Mouse (Mus musculus) heart, postnatal 14 days (tissue): ENCODE data around the gene Cacna1g. TPM values are rescaled to one million over a fixed set of nuclear protein-coding genes. Genes with fewer than 3 reads are reported as not detected.
A peak's percentile ranks its signal among the peaks of the same experiment; 100 is the strongest.

Experiments used
- DNase-seq, 2 experiments: peaks; one replicate each; pipeline ENCODE4 v3.0.0; 2021 to 2022
- intact Hi-C: fragments of 180-260 bp; cut with DNase I; formaldehyde crosslinking; loops from one replicate; pipeline ENCODE4 v1.15.1; 2025
- total RNA-seq, 2 experiments: library from RNA; stranded (reverse); gene quantifications; 2 replicates each; pipeline ENCODE4 v1.2.3; 2021

The Cacna1g gene
- total RNA-seq, 2 experiments from 2014 or later = 27.6 to 28.8 TPM

GRCm38 (mm10) chr11:94451091-94451773 lies 22.8 kb downstream of the Cacna1g start:
- intact Hi-C loops = no loop called here
- peak; percentile 65 to 79 for DNase-seq

GRCm38 (mm10) chr11:94449886-94450285 lies 24.1 kb downstream of the Cacna1g start:
- peak; percentile 55 to 74 for DNase-seq
- intact Hi-C loops = no loop called here

GRCm38 (mm10) chr11:94449239-94449638 lies 24.8 kb downstream of the Cacna1g start:
- intact Hi-C loops = no loop called here
- no peak for DNase-seq

- intact Hi-C loops = no loop called here
- DNase-seq = no peak
These were observed 27.0 kb downstream of the Cacna1g start for GRCm38 (mm10) chr11:94447017-94447416.

DNA sequence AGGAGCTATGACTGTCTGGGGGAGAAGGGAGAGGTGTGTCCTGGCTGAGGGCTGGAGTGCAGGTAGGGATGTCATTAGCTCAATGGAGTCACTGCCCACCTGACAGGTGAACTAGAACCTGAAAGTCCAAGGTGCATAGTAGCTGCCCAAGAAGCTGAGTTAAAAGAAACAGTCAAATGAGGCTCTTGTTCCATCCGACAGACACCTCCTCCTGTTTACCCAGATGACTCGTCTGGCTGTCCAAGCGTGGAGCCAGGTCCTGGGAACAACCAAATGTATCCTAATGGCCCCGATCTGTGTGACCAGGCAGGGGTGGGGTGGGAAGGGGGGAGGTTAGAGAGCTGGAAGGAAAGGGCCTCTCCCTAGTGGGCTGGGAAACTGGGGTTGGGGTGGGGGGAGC lies 28.7 kb downstream of the Cacna1g start:
- intact Hi-C loops = no loop called here

DNA sequence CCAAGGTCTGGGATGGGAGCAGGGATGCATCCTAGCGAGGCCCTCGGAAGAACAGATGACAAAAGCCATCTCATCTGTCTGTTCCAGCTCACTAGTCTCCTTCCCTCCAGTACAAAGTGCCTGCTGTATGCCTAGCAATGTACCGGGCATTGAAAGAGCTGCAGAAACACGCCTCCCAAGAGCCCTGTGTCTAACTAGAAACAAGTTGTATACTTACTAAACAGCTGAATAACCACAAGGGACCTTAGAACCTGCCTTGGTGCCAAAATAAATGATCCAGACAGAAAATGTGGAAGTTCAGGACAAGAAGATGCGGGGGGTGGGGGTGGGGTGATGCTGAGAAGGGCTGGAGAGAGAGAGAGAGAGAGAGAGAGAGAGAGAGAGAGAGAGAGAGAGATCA lies 29.2 kb downstream of the Cacna1g start:
- no peak for DNase-seq
- intact Hi-C loops = no loop called here

More for the DNA sequence above, 28.7 kb downstream of the Cacna1g start:
- no peak for DNase-seq

- intact Hi-C loops = no loop called here
- DNase-seq = no peak
These were observed 32.2 kb downstream of the Cacna1g start for GRCm38 (mm10) chr11:94441752-94442151.

DNA sequence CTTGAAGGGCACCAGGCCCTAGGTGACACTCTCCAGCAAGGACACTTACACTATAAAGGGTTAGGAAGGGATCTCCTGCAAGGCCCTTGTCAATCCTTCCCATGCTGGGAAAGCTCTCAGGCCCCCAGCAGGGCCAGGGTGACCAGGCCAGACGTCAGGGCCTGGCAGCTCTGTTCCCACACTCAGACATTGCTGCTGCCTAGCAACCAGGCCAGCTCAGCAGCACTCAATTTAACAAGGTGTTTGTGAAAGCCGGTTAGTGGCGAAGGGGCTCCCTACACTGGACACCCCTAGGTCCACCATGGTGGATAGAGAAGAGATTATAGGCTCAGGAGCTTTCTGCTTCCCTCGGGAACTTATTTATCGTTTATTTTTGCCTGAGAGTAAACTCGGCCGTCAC lies 32.9 kb downstream of the Cacna1g start:
- intact Hi-C loops = no loop called here
- DNase-seq = no peak

DNA sequence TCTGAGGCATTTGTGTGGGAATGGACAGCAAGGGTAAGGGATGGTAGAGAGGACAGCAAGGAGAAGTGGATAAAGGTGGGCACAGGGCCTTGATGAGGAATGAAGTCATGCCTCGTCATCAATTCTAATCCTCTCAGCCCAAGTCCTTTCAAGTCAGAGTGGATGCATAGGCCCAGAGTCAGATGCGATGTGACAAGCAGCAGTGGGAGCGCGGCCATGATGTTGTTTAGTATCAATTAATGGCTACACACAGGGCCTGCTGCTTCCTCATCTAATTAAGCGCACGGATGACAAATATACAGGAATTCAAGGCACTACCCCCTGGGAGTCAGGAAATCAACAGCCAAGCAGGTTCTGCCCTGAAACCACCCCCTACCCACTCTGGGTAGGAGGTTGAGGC lies 33.6 kb downstream of the Cacna1g start:
- intact Hi-C loops = no loop called here
- DNase-seq = no peak

GRCm38 (mm10) chr11:94429011-94429651 lies 44.9 kb downstream of the Cacna1g start:
- no peak for DNase-seq
- intact Hi-C loops = no loop called here

GRCm38 (mm10) chr11:94428091-94428835 lies 45.7 kb downstream of the Cacna1g start:
- intact Hi-C loops = no loop called here
- peak; percentile 81 to 90 for DNase-seq

- DNase-seq = no peak
- intact Hi-C loops = no loop called here
These were observed 48.3 kb downstream of the Cacna1g start for GRCm38 (mm10) chr11:94425656-94426055.

GRCm38 (mm10) chr11:94425215-94425614 lies 48.8 kb downstream of the Cacna1g start:
- intact Hi-C loops = no loop called here
- DNase-seq = no peak

- no peak for DNase-seq
- intact Hi-C loops = no loop called here
These were observed 49.6 kb downstream of the Cacna1g start for GRCm38 (mm10) chr11:94424380-94424779.

GRCm38 (mm10) chr11:94423855-94424254 lies 50.1 kb downstream of the Cacna1g start:
- intact Hi-C loops = no loop called here
- no peak for DNase-seq

- intact Hi-C loops = loop anchor here (1.0 kb wide), 1 partner anchor 65 kb away; the partner anchor contains the start of gene Spata20
- no peak for DNase-seq
These were observed 53.0 kb downstream of the Cacna1g start for GRCm38 (mm10) chr11:94420991-94421390.

DNA sequence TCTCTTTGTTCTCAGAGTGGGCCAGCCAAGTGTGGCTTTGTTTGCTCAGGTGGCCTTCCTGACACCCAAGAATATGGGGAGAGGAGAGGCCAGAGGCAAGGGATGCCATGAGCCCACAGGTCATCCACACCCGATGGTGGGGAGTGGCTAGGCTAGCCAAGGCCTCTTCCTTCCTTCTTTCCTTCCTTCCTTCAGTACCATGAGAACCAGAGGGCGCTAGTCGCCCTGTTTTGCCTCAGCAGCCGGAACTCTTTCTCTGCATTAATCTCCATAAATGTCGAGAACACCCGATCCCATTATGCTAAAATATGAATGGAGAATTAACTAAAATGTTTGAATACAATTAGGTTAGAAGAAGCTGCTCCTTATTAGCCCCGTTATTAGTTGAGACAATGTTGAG lies 53.7 kb downstream of the Cacna1g start:
- intact Hi-C loops = loop anchor here (1.0 kb wide), 1 partner anchor 66 kb away; the partner anchor contains the start of gene Spata20
- DNase-seq = peak; percentile 35 to 58

DNA sequence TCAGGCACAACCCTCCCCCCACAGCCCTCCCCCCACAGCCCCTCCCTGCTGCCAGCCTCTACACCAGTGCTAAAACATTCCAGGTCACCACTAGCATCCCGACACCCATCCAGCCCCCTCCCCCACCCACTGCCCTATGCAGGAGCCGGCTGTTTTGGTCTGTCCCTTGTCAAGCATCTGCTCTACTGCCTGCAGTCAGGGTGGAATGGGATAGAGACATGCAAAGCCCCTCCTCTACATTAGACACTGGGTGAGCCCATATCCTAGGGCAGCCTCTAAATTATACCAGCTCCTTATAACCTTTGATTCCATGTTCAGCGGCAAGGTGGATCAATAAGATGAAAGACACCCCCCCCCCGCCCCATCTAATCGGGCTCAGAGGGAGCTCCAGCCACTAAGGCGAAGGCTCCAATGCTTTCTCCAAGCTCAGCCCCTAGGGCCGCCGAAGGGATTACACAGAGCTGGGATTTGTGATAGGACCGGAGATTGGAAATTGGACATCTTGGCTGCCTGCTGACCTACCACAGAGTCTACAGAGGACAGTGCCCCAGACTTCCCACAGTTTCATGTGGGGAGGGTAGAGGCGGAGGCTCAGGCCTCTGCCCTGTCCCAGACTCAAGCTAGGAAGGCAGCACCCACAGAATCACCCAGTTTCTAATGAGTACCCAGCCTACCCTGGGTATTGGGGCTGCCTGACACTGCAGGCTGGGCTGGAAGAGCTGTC lies 54.8 kb downstream of the Cacna1g start:
- intact Hi-C loops = loop anchor here (5.0 kb wide), 1 partner anchor 123 kb away; no protein-coding TSS in a partner anchor
- no peak for DNase-seq

DNA sequence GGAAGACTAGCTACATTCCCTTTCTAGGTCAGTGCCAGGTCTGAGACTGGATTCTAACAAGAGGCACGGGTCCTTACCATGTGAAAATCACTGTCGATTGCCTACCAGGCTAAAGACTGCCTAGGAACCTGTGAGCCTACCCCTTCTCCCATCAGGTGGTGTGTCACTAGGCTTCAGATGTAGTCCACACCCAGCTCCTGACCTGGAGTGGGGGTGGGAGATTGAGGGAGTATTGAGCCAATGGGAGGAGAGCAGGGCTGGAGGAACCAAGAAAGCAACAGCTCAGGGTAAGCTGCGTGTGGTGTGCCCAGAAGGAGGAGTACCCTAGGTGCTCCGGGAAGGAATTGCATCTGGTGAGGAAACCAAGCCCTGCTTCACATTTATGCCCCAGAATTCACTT lies 60.0 kb downstream of the Cacna1g start:
- no peak for DNase-seq
- intact Hi-C loops = no loop called here

GRCm38 (mm10) chr11:94413516-94413915 lies 60.5 kb downstream of the Cacna1g start:
- intact Hi-C loops = no loop called here
- no peak for DNase-seq
